Mouse (Mus musculus) thymus, postnatal 25 days (tissue): ENCODE measurements around the gene Oxt.
"Not testable (repeated sequence)": the region's sequence is repeated elsewhere in the genome, so short reads cannot be mapped to it uniquely, and the experiment has no call there.

Experiments used
- DNase-seq: peaks from one replicate; pipeline ENCODE4 v3.0.0; 2022

Oxt gene

GRCm38 (mm10) chr2:130575873-130576272 is at the start of gene Oxt:
Gene Oxt, plus strand, starts transcription at chr2:130576173.
- no peak for DNase-seq

- DNase-seq: no peak
Measured at GRCm38 (mm10) chr2:130528457-130528856, 47.5 kb upstream of the Oxt start.

DNA sequence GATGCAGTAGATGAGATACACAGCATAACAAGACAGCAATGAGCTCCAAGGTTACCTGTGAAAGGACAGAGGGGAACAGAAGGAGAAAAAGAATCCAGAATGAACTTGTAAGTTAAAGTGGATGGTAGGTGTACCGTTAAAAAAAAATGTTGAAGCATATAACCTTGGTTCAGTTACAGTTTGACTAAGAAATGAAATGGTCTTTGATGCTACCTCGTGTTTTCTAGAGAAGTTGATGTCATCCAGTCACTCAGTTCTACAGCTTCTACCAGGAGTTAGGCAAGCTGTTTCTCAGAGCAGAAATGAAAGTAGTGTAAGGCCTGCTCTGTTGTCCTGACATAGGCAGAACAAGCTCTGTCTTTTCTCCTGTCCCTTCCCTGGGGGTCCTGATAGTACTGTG is 46.7 kb upstream of the Oxt start:
- no peak for DNase-seq

DNA sequence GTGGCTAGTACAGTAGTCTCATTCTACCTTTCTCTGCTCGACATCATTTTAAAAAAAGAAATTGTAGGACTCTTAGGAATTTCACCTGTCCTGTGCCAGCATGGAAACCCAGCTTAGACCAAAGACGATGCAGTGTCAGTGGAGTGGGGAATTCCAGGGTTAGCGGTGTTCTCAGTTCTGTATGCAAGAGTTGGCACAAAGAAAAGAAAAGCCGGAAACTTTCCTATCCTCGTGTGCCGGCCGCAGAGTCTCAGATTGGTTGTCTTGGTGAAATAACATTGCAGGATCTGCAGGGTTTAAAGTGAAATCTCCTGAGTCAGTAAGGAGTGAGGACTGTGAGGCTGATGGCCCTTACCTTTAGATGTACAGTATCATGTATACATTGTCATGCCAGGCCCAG is 46.0 kb upstream of the Oxt start:
- DNase-seq: no peak

DNA sequence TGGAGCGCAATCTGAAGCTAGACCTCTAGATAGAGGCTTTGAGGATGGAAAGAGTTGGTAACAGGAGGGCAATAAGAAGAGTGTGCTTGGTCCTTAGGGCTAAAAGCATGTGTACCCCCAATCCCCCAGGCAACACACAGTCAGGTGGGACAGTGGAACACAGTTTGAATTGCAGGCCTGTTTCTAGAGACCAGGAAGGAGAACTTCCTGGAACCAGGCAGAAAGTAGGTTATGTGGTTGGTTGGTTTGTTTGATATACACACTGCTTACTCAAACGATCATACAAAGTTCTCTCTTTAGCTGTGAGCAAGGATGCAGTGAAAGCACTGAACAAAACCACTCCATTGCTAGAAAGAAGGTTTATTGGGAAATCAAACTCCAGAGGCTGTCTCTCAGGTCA is 43.8 kb upstream of the Oxt start:
- DNase-seq: peak; percentile 44

DNA sequence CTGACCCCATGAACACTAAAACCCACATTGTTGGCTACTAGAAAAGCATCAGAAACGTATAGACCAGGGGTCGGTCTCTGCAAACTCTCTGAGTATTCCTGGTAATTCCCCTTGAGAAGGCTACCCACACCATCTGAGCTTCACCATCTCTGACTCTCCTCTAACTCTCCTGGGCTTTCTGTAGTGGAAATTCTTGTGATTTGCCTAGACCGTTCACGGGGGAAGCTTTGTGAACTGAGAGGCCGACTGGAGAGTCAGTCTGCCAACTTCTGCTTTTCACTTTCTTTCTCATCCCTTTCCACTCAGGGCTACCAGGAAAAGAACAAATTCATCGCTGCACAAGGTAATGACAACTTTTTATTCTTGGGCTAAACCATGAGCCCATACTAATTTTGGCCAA is 41.0 kb upstream of the Oxt start:
- no peak for DNase-seq

DNA sequence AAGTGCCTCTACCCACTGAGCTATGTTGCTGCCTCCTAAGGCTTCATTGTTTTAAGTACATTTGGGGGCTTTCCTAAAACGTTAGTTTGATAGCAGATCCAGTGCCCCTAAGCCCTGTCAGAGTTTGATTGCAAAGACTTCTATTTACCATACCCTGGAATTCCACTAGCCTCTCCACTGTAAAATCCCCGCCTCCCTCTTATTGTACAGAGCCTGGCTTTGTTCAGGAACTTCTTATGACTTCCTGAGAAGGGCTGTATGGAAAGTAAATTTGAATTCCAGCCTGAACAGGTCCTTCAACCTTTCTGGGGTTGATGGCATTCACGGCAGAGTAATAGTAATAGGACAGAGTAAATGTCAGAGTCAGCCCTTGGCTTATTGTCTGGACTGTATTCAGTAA is 39.1 kb upstream of the Oxt start:
- DNase-seq: no peak

DNA sequence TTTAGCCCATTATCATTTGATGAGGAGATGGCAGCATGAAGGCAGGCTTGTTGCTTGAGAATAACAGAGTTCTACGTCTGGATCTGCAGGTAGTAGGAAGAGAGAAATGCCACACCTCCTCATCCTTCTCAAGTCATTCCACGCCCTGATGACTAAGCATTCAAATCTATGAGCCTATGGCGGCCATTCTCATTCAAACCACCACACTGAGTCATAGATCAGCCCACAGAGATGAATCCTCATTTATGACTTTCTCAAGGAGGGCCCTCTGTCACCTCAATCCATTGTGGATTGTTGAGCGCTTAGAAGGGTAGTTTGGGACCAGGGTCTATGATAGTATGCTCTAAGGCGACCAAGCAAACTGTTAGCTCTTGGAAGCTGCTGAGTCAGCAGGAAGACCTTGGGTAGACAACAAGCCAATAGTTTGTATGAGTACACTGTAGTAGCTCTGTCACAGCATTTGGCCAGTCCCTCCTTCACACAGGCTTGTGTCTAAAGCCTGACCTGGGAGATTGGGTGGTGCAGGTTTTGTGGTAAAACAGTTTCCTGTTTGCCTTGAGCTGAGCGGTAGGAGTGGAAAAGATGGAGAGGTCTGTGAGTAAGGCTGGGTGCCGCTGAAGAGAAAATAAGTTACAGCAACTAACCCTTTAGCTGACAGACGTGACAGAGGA is 37.0 kb upstream of the Oxt start:
- DNase-seq: peak; percentile 58

- peak; percentile 78 for DNase-seq
Measured at GRCm38 (mm10) chr2:130540266-130540665, 35.7 kb upstream of the Oxt start.

DNA sequence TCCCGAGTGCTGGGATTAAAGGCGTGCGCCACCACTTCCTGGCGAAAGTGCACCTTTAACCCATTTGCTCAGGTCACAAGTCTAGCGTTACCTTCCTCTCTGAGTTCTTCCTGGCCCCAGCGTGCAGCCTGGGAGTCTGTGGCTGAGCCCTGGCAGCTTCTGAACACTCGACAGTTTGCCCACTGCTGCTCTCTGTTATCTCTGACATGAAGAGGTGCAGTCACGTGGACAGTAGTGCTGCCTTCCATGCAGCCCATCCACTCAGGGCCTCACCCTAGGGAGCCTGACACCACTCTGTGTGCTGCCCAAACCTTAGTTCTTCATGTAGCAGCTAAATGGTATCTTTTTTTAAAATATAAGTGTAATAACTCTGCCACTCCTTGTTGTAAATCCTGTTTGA is 29.0 kb upstream of the Oxt start:
- DNase-seq: no peak

- peak; percentile 42 for DNase-seq
Measured at GRCm38 (mm10) chr2:130554841-130555240, 21.1 kb upstream of the Oxt start.

DNA sequence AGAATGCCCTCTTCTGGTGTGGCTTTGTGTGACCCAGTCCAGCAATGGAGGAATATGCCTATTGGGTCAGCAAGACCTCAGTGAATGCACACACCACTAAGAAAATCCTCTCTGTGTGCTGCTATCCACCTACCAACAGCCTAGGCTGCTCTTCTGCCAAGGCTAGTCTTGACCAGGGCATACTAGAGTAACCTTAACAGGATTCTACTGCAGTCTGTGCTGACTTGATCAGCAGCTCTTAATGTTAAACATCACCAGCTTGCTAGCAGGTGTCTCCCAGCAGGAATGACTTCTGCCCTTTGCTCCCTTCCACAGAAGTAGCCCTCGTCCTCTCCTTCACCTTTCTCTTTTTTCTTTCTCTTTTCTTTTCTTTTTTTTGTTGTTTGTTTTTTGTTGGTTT is 19.7 kb upstream of the Oxt start:
- no peak for DNase-seq

DNA sequence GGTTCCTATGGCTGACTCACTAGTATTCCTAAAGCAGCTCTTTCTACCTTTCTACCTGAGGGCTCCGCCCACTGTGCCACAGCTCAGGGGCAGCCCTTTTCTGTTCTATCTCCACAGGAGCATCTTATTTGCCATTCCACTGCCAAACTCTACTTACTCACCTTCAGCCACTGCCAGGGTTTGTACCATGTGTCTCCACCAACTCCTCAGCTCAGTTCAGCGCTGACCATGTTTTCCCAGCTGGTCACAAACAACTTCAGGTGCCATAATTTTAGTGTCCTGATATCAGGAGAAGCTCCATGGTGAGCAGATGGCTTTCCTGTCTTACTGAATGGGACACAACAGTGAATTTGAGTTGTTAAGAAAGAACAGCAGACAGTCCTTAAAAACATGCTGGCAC is 18.5 kb upstream of the Oxt start:
- DNase-seq: no peak

DNA sequence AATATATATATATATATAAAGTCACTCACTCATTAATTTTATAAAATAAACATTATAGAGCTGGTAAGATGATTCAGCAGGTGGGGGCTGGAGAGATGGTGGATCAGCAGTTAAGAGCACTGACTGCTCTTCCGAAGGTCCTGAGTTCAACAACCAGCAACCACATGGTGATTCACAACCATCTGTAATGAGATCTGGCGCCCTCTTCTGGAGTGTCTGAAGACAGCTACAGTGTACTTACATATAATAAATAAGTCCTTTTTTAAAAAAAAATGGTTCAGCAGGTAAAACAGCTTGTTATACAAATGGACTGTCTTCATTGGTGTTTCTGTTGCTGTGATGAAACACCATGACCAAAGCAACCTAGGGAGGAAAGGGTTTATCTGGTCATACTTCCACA is 18.0 kb upstream of the Oxt start:
- no peak for DNase-seq

DNA sequence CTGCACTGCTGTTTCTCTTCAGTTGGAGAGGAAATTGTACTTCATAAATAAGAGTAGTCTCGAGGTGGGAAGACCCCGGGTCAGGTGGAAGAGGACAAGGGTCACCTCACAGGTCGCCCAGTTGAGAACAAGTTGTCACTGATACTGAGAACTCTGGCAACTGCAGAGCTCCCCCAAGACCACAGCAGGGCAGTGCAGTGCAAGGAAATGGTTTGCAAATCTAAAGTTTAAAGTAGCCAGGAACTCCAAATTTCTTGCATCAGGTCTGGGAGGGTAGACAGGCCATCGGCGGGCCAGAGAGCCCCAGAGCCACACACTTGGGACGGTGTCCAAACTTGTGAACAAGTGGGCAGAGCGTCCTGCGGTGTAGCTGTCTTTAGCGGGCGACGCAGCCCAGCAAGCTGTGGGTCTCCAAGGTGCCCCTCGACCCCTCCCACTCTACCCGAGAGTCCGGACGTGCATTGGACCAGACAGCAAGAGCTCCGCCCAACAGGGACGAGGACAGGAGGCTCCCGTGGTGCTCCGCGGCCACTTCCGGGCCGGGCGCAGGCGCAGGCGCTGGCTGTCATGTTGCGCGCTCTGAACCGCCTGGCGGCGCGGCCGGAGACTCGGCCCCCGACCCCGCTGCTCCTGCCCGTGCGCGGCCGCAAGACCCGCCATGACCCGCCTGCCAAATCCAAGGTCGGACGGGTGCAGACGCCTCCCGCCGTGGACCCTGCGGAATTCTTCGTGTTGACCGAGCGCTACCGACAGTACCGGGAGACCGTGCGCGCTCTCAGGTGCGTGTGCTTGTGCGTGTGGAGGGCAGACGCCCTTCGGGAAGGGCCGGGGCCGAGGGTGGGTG is 12.5 kb upstream of the Oxt start, which contains the start of gene Mrps26:
Mrps26 (plus strand) TSS at position 531 of the 844 bp plus-strand sequence.
- peak; percentile 92 for DNase-seq

DNA sequence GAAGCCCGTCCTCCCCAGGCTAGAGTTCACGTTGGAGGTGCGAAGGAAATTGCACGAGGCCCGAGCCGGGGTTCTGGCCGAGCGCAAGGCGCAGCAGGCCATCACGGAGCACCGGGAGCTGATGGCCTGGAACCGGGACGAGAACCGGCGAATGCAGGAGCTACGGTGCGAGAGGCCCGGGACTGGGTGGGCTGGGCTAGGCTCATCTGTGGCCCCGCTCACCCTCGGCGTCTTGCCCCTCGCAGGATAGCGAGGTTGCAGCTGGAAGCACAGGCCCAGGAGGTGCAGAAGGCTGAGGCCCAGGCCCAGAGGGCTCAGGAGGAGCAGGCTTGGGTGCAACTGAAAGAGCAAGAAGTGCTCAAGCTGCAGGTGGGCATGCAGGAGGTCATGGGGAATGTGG is 11.9 kb upstream of the Oxt start:
- DNase-seq: no peak

DNA sequence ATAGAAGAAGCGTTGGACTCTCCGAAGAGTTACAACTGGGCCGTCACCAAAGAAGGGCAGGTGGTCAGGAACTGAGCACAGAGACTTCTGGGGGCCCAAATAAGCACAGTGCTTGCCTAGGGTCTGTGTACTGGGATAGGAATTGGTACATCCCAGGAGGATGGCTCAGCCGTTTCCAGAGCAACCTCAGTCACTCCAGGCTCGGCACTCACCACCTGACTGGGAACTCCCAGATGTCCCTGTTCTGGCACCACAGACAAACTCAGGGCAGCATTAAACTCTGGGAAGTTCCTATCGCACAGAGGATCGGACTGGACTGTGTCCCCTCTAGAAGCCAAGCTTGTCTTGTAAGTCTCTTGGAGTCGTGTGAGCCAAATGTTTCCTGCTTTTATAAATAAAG is 11.0 kb upstream of the Oxt start:
- DNase-seq: no peak

- DNase-seq: no peak
Measured at GRCm38 (mm10) chr2:130568921-130569320, 7.1 kb upstream of the Oxt start.

GRCm38 (mm10) chr2:130569926-130570325 is 6.0 kb upstream of the Oxt start:
- DNase-seq: no peak

- DNase-seq: no peak
Measured at GRCm38 (mm10) chr2:130574960-130575359, 1.0 kb upstream of the Oxt start.

DNA sequence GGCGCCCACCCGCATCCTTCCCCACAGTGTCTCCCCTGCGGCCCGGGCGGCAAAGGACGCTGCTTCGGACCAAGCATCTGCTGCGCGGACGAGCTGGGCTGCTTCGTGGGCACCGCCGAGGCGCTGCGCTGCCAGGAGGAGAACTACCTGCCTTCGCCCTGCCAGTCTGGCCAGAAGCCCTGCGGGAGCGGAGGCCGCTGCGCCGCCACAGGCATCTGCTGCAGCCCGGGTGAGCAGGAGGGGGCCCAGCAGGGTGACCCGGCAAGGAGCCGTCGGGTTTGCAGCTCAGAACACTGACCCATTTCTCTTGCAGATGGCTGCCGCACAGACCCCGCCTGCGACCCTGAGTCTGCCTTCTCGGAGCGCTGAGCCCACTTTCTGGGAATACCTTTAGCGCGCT is 591 bp downstream of the Oxt start:
- not testable (repeated sequence) for DNase-seq

GRCm38 (mm10) chr2:130577021-130577420 is 1.0 kb downstream of the Oxt start:
- no peak for DNase-seq

DNA sequence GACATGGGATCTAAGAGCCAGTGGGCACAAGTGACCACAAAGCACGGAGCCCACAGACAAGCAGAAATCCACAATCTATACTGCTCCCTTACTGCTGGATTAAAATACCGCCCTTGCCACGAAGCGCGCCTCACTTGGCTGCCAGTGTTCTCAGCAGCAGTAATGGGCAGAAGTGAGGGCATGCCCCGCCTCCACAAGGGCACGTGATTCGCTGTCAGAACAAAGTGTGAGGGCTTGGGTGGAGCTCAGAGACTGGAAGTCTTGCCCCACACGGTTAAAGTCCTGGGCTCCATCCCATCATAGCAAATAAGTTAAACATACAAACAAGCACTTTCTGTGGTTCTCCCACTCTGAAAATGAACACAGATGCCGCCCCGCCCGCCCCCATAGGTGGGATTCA is 1.7 kb downstream of the Oxt start:
- peak; percentile 57 for DNase-seq

GRCm38 (mm10) chr2:130578148-130578547 is 2.2 kb downstream of the Oxt start:
- DNase-seq: peak; percentile 75

- DNase-seq: no peak
Measured at GRCm38 (mm10) chr2:130579791-130580190, 3.8 kb downstream of the Oxt start.
